Mouse (Mus musculus) ES-E14 (cell line): ENCODE data around the gene Sesn3.

Experiments used
- HCFC1 ChIP-seq: IDR thresholded peaks from 2 replicates; pipeline ENCODE4 v1.6.1; 2012; ENCODE audit warnings: low read length, inconsistent platforms, borderline replicate concordance; ENCODE audit not compliant: insufficient read depth
- ZC3H11A ChIP-seq: IDR thresholded peaks from 2 replicates; pipeline ENCODE4 v1.6.1; 2012; ENCODE audit warnings: low read depth, mild to moderate bottlenecking, inconsistent platforms, low read length, borderline replicate concordance

DNA sequence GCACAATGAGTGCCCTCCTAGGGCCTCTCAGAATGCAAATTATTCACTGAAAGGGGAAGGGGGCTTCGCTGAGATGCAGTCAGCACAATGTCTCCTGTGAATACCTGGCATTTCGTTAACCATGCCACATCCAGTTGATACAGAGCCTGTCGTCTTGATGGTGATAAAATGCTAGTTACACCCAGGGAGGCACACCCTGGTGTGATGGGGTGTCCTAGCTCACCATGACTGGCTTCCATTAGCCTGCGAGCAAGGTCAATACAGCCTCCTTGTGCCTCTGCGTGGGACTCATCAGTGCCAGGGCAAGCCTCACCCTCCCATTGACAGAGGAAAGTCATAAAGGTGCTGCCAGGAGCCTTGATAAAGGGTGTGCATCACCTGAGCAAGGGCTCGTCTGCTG, 80.0 kb downstream of the Sesn3 start:
- no peak for TF ChIP-seq HCFC1
- no peak for TF ChIP-seq ZC3H11A
